Mouse (Mus musculus) Patski (cell line): ENCODE data around the gene Bag6. TPM values are rescaled to one million over a fixed set of nuclear protein-coding genes. Genes with fewer than 3 reads are reported as not detected.

ENCODE experiments used
- ATAC-seq: fragments of 100-300 bp; one replicate; pipeline ENCODE4 v1.8.0; 2021
- CTCF ChIA-PET: fragments of 350-600 bp; sonication (Branson Sonifier 250); formaldehyde crosslinking; loops from one replicate; lab custom pipeline; 2022; ENCODE audit warnings: inconsistent platforms; lab: Charles Lee
- POLR2A ChIA-PET: fragments of 350-600 bp; sonication (Branson Sonifier 250); formaldehyde crosslinking; loops from one replicate; lab custom pipeline; 2022; ENCODE audit warnings: antibody characterized with exemption, inconsistent platforms; lab: Charles Lee
- DNase-seq: peaks from one replicate; pipeline ENCODE4 v3.0.0-alpha.2; 2011; ENCODE audit warnings: low read depth, low spot score
- H3K27me3 ChIP-seq: fragments of 371-371 bp; one replicate; pipeline ENCODE4 v1.5.1; 2021
- CTCF ChIP-seq: fragments of 100-300 bp; IDR thresholded peaks from one replicate; pipeline ENCODE4 v1.5.1; 2021
- in situ Hi-C: fragments of 300-500 bp; cut with MboI; formaldehyde crosslinking; loops from 3 replicates; pipeline ENCODE4 v1.11.1; 2018; ENCODE audit warnings: low pct_unique_long_range_greater_than_20kb, mixed read lengths
- polyA plus RNA-seq: library from polyadenylated mRNA; unstranded; gene quantifications from one replicate; pipeline ENCODE4 v1.2.3, GENCODE M21; 2021

The Bag6 gene
- polyA plus RNA-seq, 1 experiment from 2014 or later = 283 TPM

- in situ Hi-C loops = no loop called here
These were observed 37.8 kb upstream of the Bag6 start for GRCm38 (mm10) chr17:35097164-35097655.

GRCm38 (mm10) chr17:35100196-35100765 is 34.7 kb upstream of the Bag6 start:
- DNase-seq (no peak), ATAC-seq (no peak)
- in situ Hi-C loops = no loop called here
- POLR2A ChIA-PET = no interaction called here
- H3K27me3 ChIP-seq = no peaks in the 10 kb centered on the region
- CTCF ChIA-PET = no interaction called here
- TF ChIP-seq CTCF = no peak

More at GRCm38 (mm10) chr17:35097164-35097655, 37.8 kb upstream of the Bag6 start:
- TF ChIP-seq CTCF = no peak
- DNase-seq = no peak
- H3K27me3 ChIP-seq = no peaks in the 10 kb centered on the region
- POLR2A ChIA-PET = interaction anchor here (1.1 kb wide), 1 partner anchor 19 kb away, joined by 4 read pairs; no protein-coding TSS in a partner anchor
- CTCF ChIA-PET = interaction anchor here (0.7 kb wide), 1 partner anchor 75 kb away, joined by 3 read pairs; no protein-coding TSS in a partner anchor
- no peak for ATAC-seq

GRCm38 (mm10) chr17:35101161-35101560 is 33.8 kb upstream of the Bag6 start:
- in situ Hi-C loops = no loop called here
- POLR2A ChIA-PET = interaction anchor here (0.8 kb wide), 1 partner anchor 99 kb away, joined by 3 read pairs; no protein-coding TSS in a partner anchor
- no peak for DNase-seq

GRCm38 (mm10) chr17:35102299-35102698 is 32.7 kb upstream of the Bag6 start:
- ChIA-PET CTCF (no interaction called here), POLR2A (interaction anchor here (0.8 kb wide), 1 partner anchor 151 kb away, joined by 3 read pairs; no protein-coding TSS in a partner anchor)
- no peak for DNase-seq
- TF ChIP-seq CTCF = no peak
- ATAC-seq = no peak
- no peaks in the 10 kb centered on the region for H3K27me3 ChIP-seq
- in situ Hi-C loops = no loop called here

More at GRCm38 (mm10) chr17:35101161-35101560, 33.8 kb upstream of the Bag6 start:
- TF ChIP-seq CTCF = no peak
- no peaks in the 10 kb centered on the region for H3K27me3 ChIP-seq
- no peak for ATAC-seq
- CTCF ChIA-PET = no interaction called here

- ChIA-PET POLR2A (interaction anchor here (0.6 kb wide), 1 partner anchor 9 kb away, joined by 4 read pairs; no protein-coding TSS in a partner anchor), CTCF (no interaction called here)
- TF ChIP-seq CTCF = no peak
- in situ Hi-C loops = no loop called here
- ATAC-seq = no peak
- H3K27me3 ChIP-seq = no peaks in the 10 kb centered on the region
- DNase-seq = no peak
These were observed 31.7 kb upstream of the Bag6 start for GRCm38 (mm10) chr17:35103221-35103690.

- no peak for TF ChIP-seq CTCF
- no peaks in the 10 kb centered on the region for H3K27me3 ChIP-seq
- CTCF ChIA-PET = interaction anchor here (0.9 to 1.5 kb wide), 2 partner anchors 97 to 156 kb away, joined by 3 read pairs; no protein-coding TSS in a partner anchor
- DNase-seq = no peak
- POLR2A ChIA-PET = interaction anchor here (1.0 kb wide), 1 partner anchor 14 kb away, joined by 4 read pairs; no protein-coding TSS in a partner anchor
- ATAC-seq = no peak
- in situ Hi-C loops = no loop called here
These were observed 30.9 kb upstream of the Bag6 start for GRCm38 (mm10) chr17:35104079-35104478.

- no peak for TF ChIP-seq CTCF
- POLR2A ChIA-PET = interaction anchor here (1.0 kb wide), 1 partner anchor 13 kb away, joined by 4 read pairs; no protein-coding TSS in a partner anchor
- DNase-seq (no peak), ATAC-seq (no peak)
- no peaks in the 10 kb centered on the region for H3K27me3 ChIP-seq
- in situ Hi-C loops = no loop called here
- CTCF ChIA-PET = interaction anchor here (0.9 to 1.8 kb wide), 3 partner anchors 9 to 157 kb away, joined by 3 to 4 read pairs (median 3); no protein-coding TSS in a partner anchor
These were observed 30.2 kb upstream of the Bag6 start for GRCm38 (mm10) chr17:35104754-35105153.

GRCm38 (mm10) chr17:35105740-35106389 is 29.1 kb upstream of the Bag6 start:
- TF ChIP-seq CTCF = no peak
- ATAC-seq = no peak
- CTCF ChIA-PET = interaction anchor here (0.9 to 2.0 kb wide), 6 partner anchors 10 to 88 kb away, joined by 3 to 4 read pairs (median 4); no protein-coding TSS in a partner anchor
- no peaks in the 10 kb centered on the region for H3K27me3 ChIP-seq
- in situ Hi-C loops = no loop called here
- DNase-seq = no peak
- POLR2A ChIA-PET = interaction anchor here (0.9 kb wide), 1 partner anchor 47 kb away, joined by 4 read pairs; the partner anchor contains the start of gene Ddah2

GRCm38 (mm10) chr17:35106522-35106921 is 28.5 kb upstream of the Bag6 start:
- POLR2A ChIA-PET = interaction anchor here (0.6 to 0.9 kb wide), 2 partner anchors 48 to 81 kb away, joined by 4 to 6 read pairs; partner anchors contain the start of gene Ddah2
- H3K27me3 ChIP-seq = no peaks in the 10 kb centered on the region
- CTCF ChIA-PET = interaction anchor here (0.9 to 2.0 kb wide), 6 partner anchors 18 to 88 kb away, joined by 3 to 4 read pairs (median 3); no protein-coding TSS in a partner anchor
- in situ Hi-C loops = no loop called here
- TF ChIP-seq CTCF = no peak
- DNase-seq (no peak), ATAC-seq (no peak)

GRCm38 (mm10) chr17:35108097-35108496 is 26.9 kb upstream of the Bag6 start, which contains the start of gene Ly6g5c:
TSS of gene Ly6g5c (plus strand) at chr17:35108279.
- in situ Hi-C loops = no loop called here
- ChIA-PET POLR2A (no interaction called here), CTCF (interaction anchor here (1.4 kb wide), 1 partner anchor 88 kb away, joined by 3 read pairs; no protein-coding TSS in a partner anchor)
- TF ChIP-seq CTCF = no peak
- no peaks in the 10 kb centered on the region for H3K27me3 ChIP-seq
- no peak for ATAC-seq
- no peak for DNase-seq
